Mouse (Mus musculus) testis, adult 2 months (tissue): ENCODE measurements around the gene Tdrd3.

Experiments used
- CTCF ChIP-seq: fragments of 200-500 bp; IDR thresholded peaks from 2 replicates; pipeline ENCODE4 v1.5.1; 2012; ENCODE audit warnings: low read depth, mild to moderate bottlenecking, inconsistent platforms, low read length, moderate library complexity; ENCODE audit not compliant: control insufficient read depth, insufficient read depth, insufficient replicate concordance
- POLR2A ChIP-seq: fragments of 200-500 bp; IDR thresholded peaks from 2 replicates; pipeline ENCODE4 v1.6.1; 2012; ENCODE audit warnings: low read depth, mild to moderate bottlenecking, inconsistent platforms, low read length, moderate library complexity; ENCODE audit not compliant: control insufficient read depth

GRCm38 (mm10) chr14:87567626-87568446, 151.4 kb downstream of the Tdrd3 start:
- TF ChIP-seq POLR2A (no peak), CTCF (no peak)
